Mouse (Mus musculus): Measurements from ENCODE around the gene Stk11ip. TPM values are rescaled to one million over a fixed set of nuclear protein-coding genes. Genes with fewer than 3 reads are reported as not detected.

Stk11ip gene
- polyA plus RNA-seq, 1 experiment from 2014 or later, result 14.3 TPM

DNA sequence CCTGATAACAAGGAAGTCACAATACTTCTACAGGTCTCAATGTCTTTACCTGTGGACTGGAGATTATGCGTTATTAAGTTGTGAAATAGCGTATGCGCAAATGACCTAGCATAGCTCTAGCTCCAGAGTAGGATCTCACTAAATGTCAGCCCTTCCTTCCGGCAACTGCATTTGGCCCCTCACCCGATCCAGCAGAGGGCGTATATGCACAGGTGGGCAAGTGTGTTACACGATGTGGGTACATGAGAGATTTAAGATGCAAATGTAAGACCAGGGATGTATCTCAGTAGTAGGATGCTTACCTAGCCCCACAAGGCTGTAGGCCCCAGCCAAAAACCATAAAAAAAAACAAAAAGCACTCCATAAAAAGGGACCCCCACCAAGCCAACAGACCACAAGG lies 21.9 kb upstream of the Stk11ip start:
- ATAC-seq (replicated peaks; ENCODE audit: extremely low read depth, insufficient read depth, low FRiP score), result no peak
- peaks cover 68% of the 10 kb centered on the region for H3K36me3 ChIP-seq (ENCODE audit: control insufficient read depth, insufficient read depth)
- H3K4me3 ChIP-seq (ENCODE audit: low read length), result no peak overlapping the region
- H3K4me2 ChIP-seq (ENCODE audit: low read depth, low read length), result no peak overlapping the region
- H3K4me1 ChIP-seq (ENCODE audit: control insufficient read depth, insufficient read depth, low read length), result peaks cover 16% of the 10 kb centered on the region
- WGBS, result 79% methylated on average over 7 of the region's 7 CpGs
- H3K27ac ChIP-seq (ENCODE audit: low read length), result no peak overlapping the region
- H3K27me3 ChIP-seq (ENCODE audit: control insufficient read depth, insufficient read depth, low read length), result no peaks in the 10 kb centered on the region
- no peak overlapping the region for H3K9ac ChIP-seq (ENCODE audit: low read length)
- no peaks in the 10 kb centered on the region for H3K9me3 ChIP-seq (replicated peaks; ENCODE audit: control insufficient read depth, low read length)

DNA sequence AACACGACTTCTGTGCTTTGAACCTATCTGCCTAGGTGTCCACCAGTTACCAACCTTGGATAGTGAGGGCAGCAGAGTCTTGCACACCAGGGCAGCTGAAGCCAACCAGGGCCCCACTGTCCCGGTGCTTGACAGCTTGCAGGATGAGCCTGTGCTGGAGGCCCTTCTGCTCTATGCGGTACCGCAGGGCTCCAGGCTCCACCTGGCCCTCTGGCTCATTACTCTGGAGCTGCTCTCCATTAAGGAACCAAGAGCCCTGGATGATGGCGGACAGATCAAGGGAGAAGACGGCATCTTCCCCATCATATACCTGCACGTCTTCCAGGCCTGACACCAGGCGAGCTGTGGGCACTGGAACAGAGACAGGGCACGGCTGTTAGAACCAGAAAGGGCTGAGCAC lies 19.4 kb upstream of the Stk11ip start:
- peaks cover 51% of the 10 kb centered on the region for H3K36me3 ChIP-seq (ENCODE audit: control insufficient read depth, insufficient read depth)

DNA sequence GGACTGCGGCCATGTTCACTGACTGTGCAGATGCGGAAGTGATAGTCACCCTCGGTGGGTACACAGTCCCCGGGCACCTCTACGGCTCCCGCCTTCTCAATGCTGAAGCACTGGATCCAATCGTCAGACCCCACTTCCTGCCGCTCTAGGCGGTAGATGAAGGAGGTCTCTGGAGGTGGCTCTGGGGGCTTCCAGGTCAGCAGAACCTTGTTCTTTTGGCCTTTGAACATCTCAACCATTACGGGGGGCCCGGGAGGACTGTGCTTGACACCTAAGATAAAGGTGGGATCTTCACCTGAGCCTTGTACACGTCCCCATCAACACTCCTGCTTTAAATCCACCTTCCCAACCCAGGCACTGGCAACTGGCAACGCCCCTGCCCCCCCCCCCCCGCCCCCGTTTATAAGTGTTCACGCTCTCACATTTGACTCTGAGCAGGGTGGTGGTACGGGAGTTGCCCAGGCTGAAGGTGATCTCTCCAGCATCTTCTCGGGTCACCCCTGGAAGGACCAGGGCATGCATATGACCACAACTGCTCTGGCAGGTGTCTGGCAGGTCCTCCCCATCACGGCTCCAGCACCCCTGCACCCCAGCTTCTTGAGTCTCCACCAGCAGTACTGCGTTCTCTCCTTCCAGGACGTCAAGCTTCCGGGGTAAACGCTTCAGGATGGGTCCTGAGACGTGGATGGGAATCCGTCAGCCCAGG lies 18.2 kb upstream of the Stk11ip start:
- Histone ChIP-seq H3K4me3 (ENCODE audit: low read length) (no peak overlapping the region), H3K4me2 (ENCODE audit: low read depth, low read length) (peak overlapping the region; percentile 89), H3K27ac (ENCODE audit: low read length) (no peak overlapping the region), H3K9me3 (replicated peaks; ENCODE audit: control insufficient read depth, low read length) (no peaks in the 10 kb centered on the region), H3K9ac (ENCODE audit: low read length) (no peak overlapping the region), H3K4me1 (ENCODE audit: control insufficient read depth, insufficient read depth, low read length) (peaks cover 30% of the 10 kb centered on the region), H3K36me3 (ENCODE audit: control insufficient read depth, insufficient read depth) (peaks cover 40% of the 10 kb centered on the region), H3K27me3 (ENCODE audit: control insufficient read depth, insufficient read depth, low read length) (no peaks in the 10 kb centered on the region)
- WGBS, result 75% methylated on average over 25 of the region's 25 CpGs
- no peak for ATAC-seq (replicated peaks; ENCODE audit: extremely low read depth, insufficient read depth, low FRiP score)

More for the DNA sequence above, 19.4 kb upstream of the Stk11ip start:
- H3K9ac ChIP-seq (ENCODE audit: low read length), result no peak overlapping the region
- WGBS, result 95% methylated on average over 9 of the region's 9 CpGs
- H3K27ac ChIP-seq (ENCODE audit: low read length), result no peak overlapping the region
- no peak overlapping the region for H3K4me3 ChIP-seq (ENCODE audit: low read length)
- no peak for ATAC-seq (replicated peaks; ENCODE audit: extremely low read depth, insufficient read depth, low FRiP score)
- no peaks in the 10 kb centered on the region for H3K27me3 ChIP-seq (ENCODE audit: control insufficient read depth, insufficient read depth, low read length)
- H3K9me3 ChIP-seq (replicated peaks; ENCODE audit: control insufficient read depth, low read length), result no peaks in the 10 kb centered on the region
- H3K4me1 ChIP-seq (ENCODE audit: control insufficient read depth, insufficient read depth, low read length), result peaks cover 25% of the 10 kb centered on the region
- H3K4me2 ChIP-seq (ENCODE audit: low read depth, low read length), result no peak overlapping the region

DNA sequence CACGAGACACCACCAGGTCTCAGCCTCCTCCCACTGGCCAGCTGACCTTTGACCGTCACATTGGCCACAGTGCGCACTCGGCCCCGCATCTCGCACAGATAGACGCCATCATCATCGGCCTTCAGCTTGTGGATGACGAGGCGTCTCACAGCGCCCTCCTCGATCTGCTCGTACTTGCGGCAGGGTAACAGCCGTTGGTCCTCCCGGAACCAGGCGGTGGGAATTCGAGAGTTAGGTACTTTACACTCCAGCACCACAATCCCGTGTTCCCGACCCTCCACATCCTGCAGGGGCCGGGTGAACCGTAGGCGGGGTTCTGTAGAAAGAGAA lies 17.7 kb upstream of the Stk11ip start:
- peak overlapping the region; percentile 92 for H3K4me3 ChIP-seq (ENCODE audit: low read length)
- H3K36me3 ChIP-seq (ENCODE audit: control insufficient read depth, insufficient read depth), result peaks cover 35% of the 10 kb centered on the region
- ATAC-seq (replicated peaks; ENCODE audit: extremely low read depth, insufficient read depth, low FRiP score), result no peak
- H3K9ac ChIP-seq (ENCODE audit: low read length), result peak overlapping the region; percentile 99
- H3K4me1 ChIP-seq (ENCODE audit: control insufficient read depth, insufficient read depth, low read length), result peaks cover 30% of the 10 kb centered on the region
- 55% methylated on average over 23 of the region's 23 CpGs for WGBS
- no peak overlapping the region; the same call in 1 of the 2 replicates for H3K27ac ChIP-seq (ENCODE audit: low read length)
- no peaks in the 10 kb centered on the region for H3K27me3 ChIP-seq (ENCODE audit: control insufficient read depth, insufficient read depth, low read length)
- H3K4me2 ChIP-seq (ENCODE audit: low read depth, low read length), result peak overlapping the region; percentile 89
- H3K9me3 ChIP-seq (replicated peaks; ENCODE audit: control insufficient read depth, low read length), result no peaks in the 10 kb centered on the region

DNA sequence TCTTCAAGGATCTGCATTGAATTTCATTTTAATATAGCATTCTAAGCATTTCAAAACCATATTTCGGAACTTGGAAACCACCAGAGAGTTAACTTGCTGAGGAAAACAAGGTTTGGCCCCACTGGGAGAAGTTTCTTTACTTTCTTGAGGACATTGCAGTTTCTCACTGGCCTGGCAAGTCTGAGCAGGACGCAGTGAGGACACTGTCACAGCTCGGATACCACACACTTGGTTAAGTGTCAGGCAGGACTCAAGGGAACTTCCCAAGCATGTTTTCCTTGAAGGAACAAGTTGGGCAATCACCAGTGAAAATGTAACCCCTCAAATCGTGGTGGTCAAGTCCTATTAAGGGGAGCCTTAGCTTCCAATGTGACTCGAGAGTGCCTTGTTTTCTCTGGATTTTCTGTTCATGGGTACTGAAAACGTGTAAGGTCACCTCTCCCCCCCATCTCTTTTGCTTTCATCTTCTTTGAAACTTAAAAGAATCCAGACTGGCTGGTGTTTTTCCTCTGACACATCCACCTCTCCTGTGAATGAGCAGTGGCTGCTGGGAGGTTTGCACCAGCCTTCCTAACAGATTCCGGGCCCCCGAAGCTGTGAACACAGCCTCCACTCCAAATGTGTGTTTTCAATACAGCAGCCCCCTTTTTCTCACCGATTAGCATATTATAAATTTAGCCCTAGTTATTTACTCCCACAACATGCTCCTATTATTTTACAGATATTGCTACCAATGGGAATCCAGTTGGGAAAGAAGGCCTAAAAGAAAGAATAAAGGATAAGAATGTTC lies 16.9 kb upstream of the Stk11ip start:
- peaks cover 34% of the 10 kb centered on the region for H3K4me1 ChIP-seq (ENCODE audit: control insufficient read depth, insufficient read depth, low read length)
- WGBS, result 31% methylated on average over 9 of the region's 9 CpGs
- ATAC-seq (replicated peaks; ENCODE audit: extremely low read depth, insufficient read depth, low FRiP score), result no peak

DNA sequence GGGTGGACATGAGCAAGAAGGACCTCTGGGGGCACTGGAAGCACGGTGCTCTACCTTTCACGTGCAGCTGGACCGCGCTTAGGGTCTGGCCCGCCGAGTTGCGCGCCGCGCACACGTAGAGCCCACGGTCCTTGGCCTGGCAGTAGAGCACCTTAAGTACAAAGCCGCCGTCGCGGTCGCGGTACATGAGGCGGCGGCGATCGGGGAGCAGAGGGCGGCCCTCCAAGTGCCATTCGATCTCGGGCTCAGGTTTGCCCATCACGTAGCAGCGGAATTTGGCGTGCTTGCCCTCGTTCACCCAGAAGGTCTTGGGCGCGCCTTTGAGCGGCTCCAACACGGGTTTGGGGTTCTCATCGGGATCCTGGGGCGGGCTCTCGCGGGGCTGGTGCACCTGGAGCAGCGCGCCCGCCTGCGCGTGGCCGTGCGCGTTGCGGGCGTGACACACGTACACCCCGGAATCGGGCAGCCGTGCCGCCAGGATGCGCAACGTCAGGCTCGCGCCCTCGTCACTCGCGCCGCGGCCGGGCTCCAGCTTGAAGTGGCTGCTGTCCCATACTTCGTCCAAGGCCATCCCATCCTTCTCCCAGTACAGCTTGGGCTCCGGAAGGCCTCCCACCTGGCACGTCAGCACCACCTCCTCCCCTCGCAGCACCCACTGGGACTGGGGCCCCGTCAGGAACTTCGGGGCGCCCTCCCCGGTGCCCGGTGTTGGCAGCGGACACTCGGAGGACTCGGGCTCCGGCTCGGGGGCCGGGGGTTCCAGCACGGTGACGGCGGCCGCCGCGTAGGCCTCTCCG lies 16.0 kb upstream of the Stk11ip start:
- peaks cover 43% of the 10 kb centered on the region for H3K4me1 ChIP-seq (ENCODE audit: control insufficient read depth, insufficient read depth, low read length)
- peak overlapping the region; percentile 89 for H3K4me2 ChIP-seq (ENCODE audit: low read depth, low read length)
- peak; percentile 52 for ATAC-seq (replicated peaks; ENCODE audit: extremely low read depth, insufficient read depth, low FRiP score)
- no peaks in the 10 kb centered on the region for H3K27me3 ChIP-seq (ENCODE audit: control insufficient read depth, insufficient read depth, low read length)
- H3K36me3 ChIP-seq (ENCODE audit: control insufficient read depth, insufficient read depth), result peaks cover 20% of the 10 kb centered on the region
- H3K4me3 ChIP-seq (ENCODE audit: low read length), result peak overlapping the region; percentile 92
- H3K9me3 ChIP-seq (replicated peaks; ENCODE audit: control insufficient read depth, low read length), result no peaks in the 10 kb centered on the region
- H3K27ac ChIP-seq (ENCODE audit: low read length), result peak overlapping the region; percentile 100
- WGBS, result under 1% methylated on average over 84 of the region's 84 CpGs
- H3K9ac ChIP-seq (ENCODE audit: low read length), result peak overlapping the region; percentile 99

More for the DNA sequence above, 16.9 kb upstream of the Stk11ip start:
- Histone ChIP-seq H3K9ac (ENCODE audit: low read length) (peak overlapping the region; percentile 99), H3K9me3 (replicated peaks; ENCODE audit: control insufficient read depth, low read length) (no peaks in the 10 kb centered on the region), H3K27me3 (ENCODE audit: control insufficient read depth, insufficient read depth, low read length) (no peaks in the 10 kb centered on the region), H3K36me3 (ENCODE audit: control insufficient read depth, insufficient read depth) (peaks cover 27% of the 10 kb centered on the region), H3K27ac (ENCODE audit: low read length) (peak overlapping the region; percentile 100), H3K4me3 (ENCODE audit: low read length) (peak overlapping the region; percentile 92), H3K4me2 (ENCODE audit: low read depth, low read length) (peak overlapping the region; percentile 89)

DNA sequence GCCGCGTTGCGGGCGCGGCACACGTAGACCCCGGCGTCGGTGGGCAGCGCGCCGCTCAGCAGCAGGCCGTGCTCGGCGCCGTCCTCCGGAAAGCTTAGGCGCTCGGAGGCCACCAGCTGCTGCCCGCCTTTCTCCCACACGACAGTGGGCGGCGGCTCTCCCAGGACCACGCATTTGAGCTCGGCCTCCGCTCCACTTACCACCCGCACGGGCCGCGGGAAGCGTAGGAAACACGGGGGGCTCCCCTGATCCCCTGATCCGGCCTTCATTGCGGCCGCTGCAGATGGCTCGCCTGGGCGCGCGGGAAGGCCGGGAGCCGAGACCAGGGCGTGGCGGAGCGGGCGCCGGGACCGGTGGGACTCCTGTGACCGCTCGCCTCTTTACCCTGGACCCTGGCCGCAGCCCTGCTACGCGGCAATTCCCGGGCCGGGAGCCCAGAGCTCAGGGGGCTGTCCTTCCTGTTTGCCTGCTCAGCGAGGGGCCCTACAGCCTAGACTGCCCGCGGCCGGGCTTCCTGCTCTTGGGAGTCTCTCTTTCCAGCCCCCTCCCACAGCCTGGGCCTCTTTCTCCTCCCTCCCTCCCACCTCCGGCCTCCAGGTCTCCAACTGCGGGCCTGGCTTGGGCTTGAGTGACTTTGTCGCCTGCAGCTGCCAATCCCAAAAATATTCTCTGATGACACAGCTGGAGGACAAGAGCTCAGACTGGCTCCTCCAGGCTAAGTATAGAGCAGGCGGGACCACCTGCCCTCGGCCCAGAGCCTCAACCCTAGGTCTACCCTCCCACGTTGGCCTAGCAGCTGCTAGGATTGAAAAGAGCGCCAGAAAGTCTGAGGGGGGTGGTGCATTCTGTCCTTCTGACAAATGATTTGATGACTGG lies 15.1 kb upstream of the Stk11ip start, which contains the start of gene Obsl1:
Gene Obsl1 (minus strand): TSS at position 497 of the 876 bp plus-strand sequence.
- ATAC-seq (replicated peaks; ENCODE audit: extremely low read depth, insufficient read depth, low FRiP score), result peak; percentile 93
- Histone ChIP-seq H3K4me1 (ENCODE audit: control insufficient read depth, insufficient read depth, low read length) (peaks cover 51% of the 10 kb centered on the region), H3K4me2 (ENCODE audit: low read depth, low read length) (peak within 1 kb of the TSS; percentile 89), H3K9ac (ENCODE audit: low read length) (peak within 1 kb of the TSS; percentile 99), H3K9me3 (replicated peaks; ENCODE audit: control insufficient read depth, low read length) (no peaks in the 10 kb centered on the region), H3K27ac (ENCODE audit: low read length) (peak within 1 kb of the TSS; percentile 100), H3K4me3 (ENCODE audit: low read length) (peak within 1 kb of the TSS; percentile 92), H3K27me3 (ENCODE audit: control insufficient read depth, insufficient read depth, low read length) (no peaks in the 10 kb centered on the region), H3K36me3 (ENCODE audit: control insufficient read depth, insufficient read depth) (peaks cover 11% of the 10 kb centered on the region)
- under 1% methylated on average over 65 of the region's 65 CpGs for WGBS

DNA sequence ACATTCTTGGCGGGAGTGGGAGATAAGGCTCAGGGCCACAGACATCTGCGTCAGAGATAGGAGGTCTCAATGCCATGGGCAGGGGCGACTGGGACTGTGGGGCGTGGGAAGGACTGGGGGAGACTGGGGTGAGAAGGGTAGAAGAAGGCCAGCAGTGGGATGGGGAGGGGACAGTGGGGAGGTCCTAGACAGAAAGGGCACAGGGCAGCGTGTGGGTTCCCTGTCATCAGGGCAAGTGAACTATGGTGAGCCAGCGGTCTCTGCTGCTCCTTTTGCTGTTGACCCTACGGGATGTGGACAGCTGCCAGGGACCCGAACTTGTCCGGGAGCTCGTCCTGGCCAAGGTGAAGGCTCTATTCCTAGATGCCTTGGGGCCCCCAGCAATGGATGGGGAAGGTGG lies 14.3 kb upstream of the Stk11ip start, which contains the start of gene Inha:
Gene Inha (plus strand): TSS at position 72 of the 400 bp plus-strand sequence.
- H3K9me3 ChIP-seq (replicated peaks; ENCODE audit: control insufficient read depth, low read length), result no peaks in the 10 kb centered on the region
- peaks cover 59% of the 10 kb centered on the region for H3K4me1 ChIP-seq (ENCODE audit: control insufficient read depth, insufficient read depth, low read length)

More for the DNA sequence above, 14.3 kb upstream of the Stk11ip start, which contains the start of gene Inha:
- Histone ChIP-seq H3K27me3 (ENCODE audit: control insufficient read depth, insufficient read depth, low read length) (no peaks in the 10 kb centered on the region), H3K27ac (ENCODE audit: low read length) (peak within 1 kb of the TSS; percentile 100), H3K4me3 (ENCODE audit: low read length) (peak within 1 kb of the TSS; percentile 92), H3K36me3 (ENCODE audit: control insufficient read depth, insufficient read depth) (0 out of 2 replicates have a peak, but pooled peaks cover 4% of the 10 kb centered on the region), H3K4me2 (ENCODE audit: low read depth, low read length) (peak within 1 kb of the TSS; percentile 89), H3K9ac (ENCODE audit: low read length) (peak within 1 kb of the TSS; percentile 99)
- 34% methylated on average over 10 of the region's 10 CpGs for WGBS
- no peak for ATAC-seq (replicated peaks; ENCODE audit: extremely low read depth, insufficient read depth, low FRiP score)

Data from heart, embryonic 16.5 days (tissue).